Mouse (Mus musculus) cortical plate, adult 2 months (tissue): ENCODE measurements around the gene Rps26.

Experiments used
- CTCF ChIP-seq: fragments of 200-500 bp; IDR thresholded peaks from 2 replicates; pipeline ENCODE4 v1.5.1; 2011; ENCODE audit warnings: mild to moderate bottlenecking, control low read depth, low read length; ENCODE audit not compliant: insufficient read depth; ENCODE audit errors: extremely low read depth
- POLR2A ChIP-seq: fragments of 200-500 bp; IDR thresholded peaks from 2 replicates; pipeline ENCODE4 v1.6.1; 2011; ENCODE audit warnings: mild to moderate bottlenecking, low read length, control low read depth; ENCODE audit not compliant: insufficient read depth; ENCODE audit errors: extremely low read depth

- TF ChIP-seq CTCF: no peak
- no peak for TF ChIP-seq POLR2A
These were observed 44.6 kb upstream of the Rps26 start for GRCm38 (mm10) chr10:128671148-128671547.
